Mouse (Mus musculus) brain, embryonic 14.5 days (tissue): ENCODE data around the gene Rhog.

ENCODE experiments used
- CTCF ChIP-seq: fragments of 200-500 bp; IDR thresholded peaks from 2 replicates; pipeline ENCODE4 v1.5.1; 2012; ENCODE audit warnings: inconsistent platforms, mild to moderate bottlenecking, moderate library complexity, borderline replicate concordance; ENCODE audit not compliant: insufficient read depth, insufficient read length; ENCODE audit errors: extremely low read depth
- POLR2A ChIP-seq: fragments of 200-500 bp; IDR thresholded peaks from 2 replicates; pipeline ENCODE4 v1.6.1; 2012; ENCODE audit warnings: mild to moderate bottlenecking, inconsistent platforms, borderline replicate concordance; ENCODE audit not compliant: poor library complexity, insufficient read depth, insufficient read length, severe bottlenecking; ENCODE audit errors: extremely low read depth

DNA sequence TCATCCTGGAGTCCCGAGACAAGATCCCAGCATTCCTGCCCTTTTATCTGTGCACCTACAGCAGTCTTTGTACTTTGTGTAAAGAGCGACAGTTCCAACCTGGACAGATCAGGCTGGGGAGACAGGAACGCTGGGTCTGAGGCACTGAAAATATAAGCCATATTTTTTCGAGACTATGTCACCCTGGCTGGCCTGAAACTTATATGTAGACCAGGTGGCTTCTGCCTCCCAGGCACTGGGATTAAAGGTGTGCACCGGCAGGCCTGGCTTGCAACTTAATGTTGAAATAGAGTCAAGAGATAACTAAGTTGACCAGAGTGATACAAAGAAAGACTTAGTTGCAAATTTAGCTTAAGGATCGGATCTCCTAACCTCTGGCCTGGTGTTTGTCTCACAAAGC, 9.6 kb downstream of the Rhog start:
- no peak for TF ChIP-seq CTCF
- TF ChIP-seq POLR2A: no peak
